Comparison of ENCODE assay signal across 12 mouse cellular contexts in genomic region chr2:6911932-6912331, GRCm38 (mm10).
DNase-seq lines count a peak whose midpoint lies in the region; ATAC-seq and TF ChIP-seq lines count a peak whose summit lies in the region.
"Had no signal": no experiment of that assay in that cellular context is flagged by ENCODE, and none has a peak within 500 bp of the region (broad histone marks: within the 10 kb centered on the region; RNA-seq: fewer than 3 reads in every experiment).

No protein-coding gene starts in this region.

- no peak for TF ChIP-seq CTCF in cortical plate, adult 2 months (IDR thresholded peaks at IDR 0.05; ENCODE audit: extremely low read depth, insufficient read depth, low read length)

- H3K4me3 ChIP-seq in heart, embryonic 14.5 days (ENCODE audit: control insufficient read depth in 1 of 2, insufficient read depth in 1 of 2, low read depth in 1 of 2, low read length in 2 of 2), result no peak overlapping the region
- no peak overlapping the region for H3K4me3 ChIP-seq in cortical plate, adult 2 months (ENCODE audit: insufficient read depth, low read length)
- no peak overlapping the region for H3K4me3 ChIP-seq in hindbrain, embryonic 12.5 days
- H3K4me3 ChIP-seq in hindbrain, embryonic 11.5 days (ENCODE audit: low read depth, low read length), result no peak overlapping the region

- H3K9me3 ChIP-seq in heart, embryonic 14.5 days (ENCODE audit: control insufficient read depth, low read length), result no peaks in the 10 kb centered on the region
- H3K9me3 ChIP-seq in hindbrain, embryonic 12.5 days (replicated peaks), result no peaks in the 10 kb centered on the region
- H3K9me3 ChIP-seq in hindbrain, embryonic 11.5 days (ENCODE audit: control insufficient read depth, low read length), result no peaks in the 10 kb centered on the region

- H3K27ac ChIP-seq in heart, embryonic 14.5 days (replicated peaks in 1 of 2; ENCODE audit: control insufficient read depth in 1 of 2, insufficient read depth in 1 of 2, low read depth in 2 of 2, low read length in 2 of 2), result no peak overlapping the region
- peak overlapping the region; percentile 93; the same call in 1 of the 2 replicates for H3K27ac ChIP-seq in cortical plate, adult 2 months (ENCODE audit: insufficient read depth, low read length)
- H3K27ac ChIP-seq in hindbrain, embryonic 12.5 days, result no peak overlapping the region
- no peak overlapping the region for H3K27ac ChIP-seq in hindbrain, embryonic 11.5 days (ENCODE audit: low read depth, low read length)

- no peak for ATAC-seq in heart, embryonic 14.5 days (ENCODE audit: insufficient number of reproducible peaks, insufficient read depth, low FRiP score, low read depth)
- ATAC-seq in hindbrain, embryonic 12.5 days (ENCODE audit: low FRiP score), result no peak
- ATAC-seq in hindbrain, embryonic 11.5 days (ENCODE audit: low FRiP score), result no peak
- ATAC-seq: midbrain, embryonic 16.5 days had no signal

- H3K9ac ChIP-seq in heart, embryonic 14.5 days (ENCODE audit: low read length), result no peak overlapping the region
- no peak overlapping the region for H3K9ac ChIP-seq in hindbrain, embryonic 12.5 days
- no peak overlapping the region for H3K9ac ChIP-seq in hindbrain, embryonic 11.5 days (ENCODE audit: low read depth, low read length)

- no peaks in the 10 kb centered on the region for H3K27me3 ChIP-seq in heart, embryonic 14.5 days (ENCODE audit: control insufficient read depth, insufficient read depth, low read length)
- H3K27me3 ChIP-seq in hindbrain, embryonic 12.5 days, result no peaks in the 10 kb centered on the region
- H3K27me3 ChIP-seq in hindbrain, embryonic 11.5 days (ENCODE audit: control insufficient read depth, insufficient read depth, low read length), result no peaks in the 10 kb centered on the region

- no peak for DNase-seq in heart, postnatal 4 days
- DNase-seq in layer of hippocampus, postnatal 10 days (ENCODE audit: low spot score in 2 of 2), result peak; percentile 38 to 47
- DNase-seq in right cerebral cortex, adult 2 months (ENCODE audit: low spot score in 2 of 2), result peak; percentile 66 to 77
- no peak for DNase-seq in urinary bladder, postnatal 36 days (ENCODE audit: low spot score in 2 of 2)
- no peak for DNase-seq in hindbrain, embryonic 11.5 days (ENCODE audit: low spot score)
- DNase-seq: gastrocnemius, postnatal 25 days; kidney, postnatal 14 days; lung, adult 2 months had no signal

- no peaks in the 10 kb centered on the region for H3K36me3 ChIP-seq in heart, embryonic 14.5 days (ENCODE audit: control insufficient read depth, insufficient read depth, low read length)
- no peaks in the 10 kb centered on the region for H3K36me3 ChIP-seq in hindbrain, embryonic 12.5 days
- no peaks in the 10 kb centered on the region for H3K36me3 ChIP-seq in hindbrain, embryonic 11.5 days (ENCODE audit: control insufficient read depth, insufficient read depth, low read length)

- no peak for TF ChIP-seq POLR2A in cortical plate, adult 2 months (IDR thresholded peaks at IDR 0.05; ENCODE audit: extremely low read depth, insufficient read depth, low read length)

- 52% methylated on average over 7 of the region's 7 CpGs for WGBS in heart, embryonic 14.5 days
- WGBS in hindbrain, embryonic 12.5 days, result 56% methylated on average over 7 of the region's 7 CpGs
- WGBS in hindbrain, embryonic 11.5 days, result 69% methylated on average over 7 of the region's 7 CpGs

- peaks cover 3 to 17% of the 10 kb centered on the region in 2 experiments for H3K4me1 ChIP-seq in heart, embryonic 14.5 days (ENCODE audit: control insufficient read depth in 2 of 2, insufficient read depth in 2 of 2, low read length in 2 of 2)
- H3K4me1 ChIP-seq in cortical plate, adult 2 months (ENCODE audit: control insufficient read depth, insufficient read depth, low read length), result peaks cover 9% of the 10 kb centered on the region
- 0 out of 2 replicates have a peak, but pooled peaks cover 3% of the 10 kb centered on the region for H3K4me1 ChIP-seq in hindbrain, embryonic 12.5 days
- H3K4me1 ChIP-seq in hindbrain, embryonic 11.5 days (replicated peaks; ENCODE audit: control insufficient read depth, insufficient read depth, low read length), result no peaks in the 10 kb centered on the region

- peak overlapping the region; percentile 11; the same call in 1 of the 2 replicates for H3K4me2 ChIP-seq in heart, embryonic 14.5 days (ENCODE audit: low read length)
- H3K4me2 ChIP-seq in hindbrain, embryonic 12.5 days (replicated peaks), result no peak overlapping the region
- H3K4me2 ChIP-seq in hindbrain, embryonic 11.5 days (replicated peaks; ENCODE audit: low read depth, low read length), result no peak overlapping the region

Comparison
In these comparisons a context has a peak if more than half of its experiments do, and no peak if none do; other contexts are left out.
1. DNase-seq: peak in layer of hippocampus, postnatal 10 days (2 of 2) and right cerebral cortex, adult 2 months (2 of 2); none in heart, postnatal 4 days (single experiment), urinary bladder, postnatal 36 days (0 of 2) and hindbrain, embryonic 11.5 days (single experiment).